9 mouse cellular contexts compared by ENCODE assay signal in genomic region chr8:94950046-94950445, GRCm38 (mm10). TPM values are rescaled to one million over a fixed set of nuclear protein-coding genes. Genes with fewer than 3 reads are reported as not detected.
DNase-seq lines count a peak whose midpoint lies in the region; ATAC-seq and TF ChIP-seq lines count a peak whose summit lies in the region.
"Had no signal": no experiment of that assay in that cellular context is flagged by ENCODE, and none has a peak within 500 bp of the region (broad histone marks: within the 10 kb centered on the region; RNA-seq: fewer than 3 reads in every experiment).

No protein-coding gene starts in this region.

- H3K27ac ChIP-seq in embryonic facial prominence, embryonic 14.5 days (replicated peaks; ENCODE audit: low read depth, low read length) = no peak overlapping the region
- no peak overlapping the region for H3K27ac ChIP-seq in heart, embryonic 12.5 days (ENCODE audit: poor library complexity, severe bottlenecking)
- H3K27ac ChIP-seq in kidney, postnatal 0 days = no peak overlapping the region
- no peak overlapping the region for H3K27ac ChIP-seq in liver, adult 2 months (replicated peaks; ENCODE audit: insufficient read depth, low read depth, low read length)
- H3K27ac ChIP-seq: embryonic facial prominence, embryonic 15.5 days had no signal

- TF ChIP-seq POLR2A in liver, adult 2 months (IDR thresholded peaks at IDR 0.05; ENCODE audit: extremely low read depth, insufficient read depth, low read length) = no peak

- WGBS in embryonic facial prominence, embryonic 14.5 days = 15% methylated on average over 4 of the region's 4 CpGs
- WGBS in heart, embryonic 12.5 days = 15% methylated on average over 4 of the region's 4 CpGs
- 16% methylated on average over 4 of the region's 4 CpGs for WGBS in kidney, postnatal 0 days
- WGBS in liver, adult 2 months = 19% methylated on average over 4 of the region's 4 CpGs

- ATAC-seq in embryonic facial prominence, embryonic 14.5 days (ENCODE audit: low read depth) = peak; percentile 68; the same call in 1 of the 2 replicates
- ATAC-seq in heart, embryonic 12.5 days (ENCODE audit: insufficient number of reproducible peaks, low FRiP score) = peak; percentile 54
- ATAC-seq in kidney, postnatal 0 days (replicated peaks; ENCODE audit: low FRiP score, low read depth) = peak; percentile 59
- peak; percentile 90 for ATAC-seq in monocyte, adult 5-6 weeks (replicated peaks; ENCODE audit: insufficient number of reproducible peaks, low FRiP score, low TSS enrichment, poor library complexity, severe bottlenecking)

- TF ChIP-seq CTCF in C2C12 (IDR thresholded peaks at IDR 0.05; ENCODE audit: control insufficient read depth, insufficient read depth, insufficient read length) = peak; percentile 53
- peak; percentile 98 for TF ChIP-seq CTCF in kidney, postnatal 0 days (IDR thresholded peaks at IDR 0.05; ENCODE audit: low read depth)
- TF ChIP-seq CTCF in liver, adult 2 months (IDR thresholded peaks at IDR 0.05; ENCODE audit: low read depth, low read length) = peak; percentile 86

- no peak overlapping the region for H3ac ChIP-seq in C2C12 (ENCODE audit: control insufficient read depth, insufficient read length, low read depth)

- no peaks in the 10 kb centered on the region for H3K79me3 ChIP-seq in C2C12 (ENCODE audit: low read depth)

- H3K4me1 ChIP-seq in embryonic facial prominence, embryonic 14.5 days (ENCODE audit: control insufficient read depth, insufficient read depth, low read length) = no peaks in the 10 kb centered on the region
- peaks cover 16% of the 10 kb centered on the region for H3K4me1 ChIP-seq in heart, embryonic 12.5 days (replicated peaks)
- H3K4me1 ChIP-seq in kidney, postnatal 0 days (replicated peaks; ENCODE audit: insufficient read depth, low read length) = peaks cover 13% of the 10 kb centered on the region; the same call in 1 of the 2 replicates
- H3K4me1 ChIP-seq in liver, adult 2 months (ENCODE audit: control insufficient read depth, insufficient read depth, low read length) = no peaks in the 10 kb centered on the region
- H3K4me1 ChIP-seq: embryonic facial prominence, embryonic 15.5 days had no signal

- H3K4me2 ChIP-seq in embryonic facial prominence, embryonic 14.5 days (ENCODE audit: low read depth, low read length) = no peak overlapping the region
- H3K4me2 ChIP-seq in heart, embryonic 12.5 days = no peak overlapping the region
- H3K4me2 ChIP-seq in kidney, postnatal 0 days (ENCODE audit: low read length) = no peak overlapping the region
- H3K4me2 ChIP-seq: embryonic facial prominence, embryonic 15.5 days had no signal

- H3K9ac ChIP-seq in embryonic facial prominence, embryonic 14.5 days (ENCODE audit: low read depth, low read length) = no peak overlapping the region
- H3K9ac ChIP-seq in heart, embryonic 12.5 days = no peak overlapping the region
- no peak overlapping the region for H3K9ac ChIP-seq in kidney, postnatal 0 days (ENCODE audit: low read depth, low read length)
- H3K9ac ChIP-seq in liver, adult 2 months (ENCODE audit: low read depth, low read length) = no peak overlapping the region
- H3K9ac ChIP-seq: embryonic facial prominence, embryonic 15.5 days had no signal

- H3K36me3 ChIP-seq in C2C12 (ENCODE audit: control insufficient read depth, insufficient read depth) = no peaks in the 10 kb centered on the region
- no peaks in the 10 kb centered on the region for H3K36me3 ChIP-seq in embryonic facial prominence, embryonic 14.5 days (ENCODE audit: control insufficient read depth, insufficient read depth, low read length)
- H3K36me3 ChIP-seq in heart, embryonic 12.5 days = no peaks in the 10 kb centered on the region
- no peaks in the 10 kb centered on the region for H3K36me3 ChIP-seq in kidney, postnatal 0 days (ENCODE audit: insufficient read depth, low read length)
- no peaks in the 10 kb centered on the region for H3K36me3 ChIP-seq in liver, adult 2 months (ENCODE audit: control insufficient read depth, insufficient read depth, low read length)
- H3K36me3 ChIP-seq: embryonic facial prominence, embryonic 15.5 days had no signal

- H3K27me3 ChIP-seq in C2C12 (ENCODE audit: control insufficient read depth, insufficient read depth, insufficient read length) = peaks cover 6% of the 10 kb centered on the region
- no peaks in the 10 kb centered on the region for H3K27me3 ChIP-seq in embryonic facial prominence, embryonic 14.5 days (replicated peaks; ENCODE audit: control insufficient read depth, insufficient read depth, low read length)
- H3K27me3 ChIP-seq in heart, embryonic 12.5 days (replicated peaks) = peaks cover 14% of the 10 kb centered on the region; the same call in 1 of the 2 replicates
- no peaks in the 10 kb centered on the region for H3K27me3 ChIP-seq in kidney, postnatal 0 days (ENCODE audit: insufficient read depth, low read length)
- H3K27me3 ChIP-seq in liver, adult 2 months (ENCODE audit: control insufficient read depth, insufficient read depth, low read length) = no peaks in the 10 kb centered on the region
- H3K27me3 ChIP-seq: embryonic facial prominence, embryonic 15.5 days had no signal

- H3K79me2 ChIP-seq in C2C12 (ENCODE audit: control insufficient read depth, insufficient read depth) = no peaks in the 10 kb centered on the region
- H3K79me2 ChIP-seq in liver, adult 2 months (ENCODE audit: control insufficient read depth, insufficient read depth, low read length) = no peaks in the 10 kb centered on the region

- H3K9me3 ChIP-seq in embryonic facial prominence, embryonic 14.5 days (ENCODE audit: control insufficient read depth, low read length) = no peaks in the 10 kb centered on the region
- no peaks in the 10 kb centered on the region for H3K9me3 ChIP-seq in heart, embryonic 12.5 days (replicated peaks)
- no peaks in the 10 kb centered on the region for H3K9me3 ChIP-seq in kidney, postnatal 0 days (replicated peaks; ENCODE audit: low read length)
- H3K9me3 ChIP-seq: embryonic facial prominence, embryonic 15.5 days had no signal

- H3K4me3 ChIP-seq in C2C12 (ENCODE audit: insufficient read depth, poor library complexity, severe bottlenecking) = no peak overlapping the region
- H3K4me3 ChIP-seq in embryonic facial prominence, embryonic 14.5 days (ENCODE audit: low read depth, low read length) = no peak overlapping the region
- no peak overlapping the region for H3K4me3 ChIP-seq in heart, embryonic 12.5 days
- no peak overlapping the region for H3K4me3 ChIP-seq in kidney, postnatal 0 days (replicated peaks; ENCODE audit: low read depth, low read length)
- H3K4me3 ChIP-seq in liver, adult 2 months (ENCODE audit: insufficient read depth, low read depth, low read length) = no peak overlapping the region
- H3K4me3 ChIP-seq: embryonic facial prominence, embryonic 15.5 days had no signal

- peak; percentile 31 to 41 for DNase-seq in adrenal gland, postnatal 4 days (ENCODE audit: low spot score in 2 of 2)
- DNase-seq in embryonic facial prominence, embryonic 14.5 days (ENCODE audit: low spot score) = peak; percentile 65
- DNase-seq in kidney, postnatal 0 days (ENCODE audit: low spot score) = peak; percentile 88
- peak; percentile 40 for DNase-seq in liver, adult 2 months (ENCODE audit: extremely low read depth, low read depth, low spot score)
- peak; percentile 45 to 54 for DNase-seq in spleen, postnatal 36 days (ENCODE audit: low spot score in 2 of 2)

TF ChIP-seq in C2C12, 6 proteins besides CTCF, POLR2A, EP300 and RAD21:
- TF ChIP-seq MYOD1 (IDR thresholded peaks at IDR 0.05; ENCODE audit: control insufficient read depth, insufficient read length, low read depth) = no peak
- no peak for TF ChIP-seq USF1 (IDR thresholded peaks at IDR 0.05; ENCODE audit: low read depth)
- no peak for TF ChIP-seq MAX (IDR thresholded peaks at IDR 0.05)

RNA-seq across cellular contexts. Expression of gene Adgrg1, which starts 24.5 kb away (rescaled TPM):
- polyA plus RNA-seq in C2C12 (2012; fragmentation: generic; extraction: Trizol) = 2.8 TPM
- total RNA-seq in adrenal gland, postnatal 4 days (2021) = 10 to 100 TPM; 38.3 to 62.3 TPM
- polyA plus RNA-seq in embryonic facial prominence, embryonic 14.5 days (2014; fragmentation: Nextera tagmentation; extraction: Ambion mirVana) = 16.3 and 18.8 TPM in 2 replicates
- polyA plus RNA-seq in heart, embryonic 12.5 days (2016; fragmentation: Nextera tagmentation; extraction: Ambion mirVana) = 4.9 and 6.0 TPM in 2 replicates
- polyA plus RNA-seq in kidney, postnatal 0 days (2015; fragmentation: Nextera tagmentation; extraction: Ambion mirVana) = 109 and 125 TPM in 2 replicates
- 0.55 and 2.3 TPM in 2 replicates for total RNA-seq in liver, adult 2 months (2014; rRNA removed)
- polyA plus RNA-seq in liver, adult 2 months (2012; rRNA removed) = 3.0 and 4.2 TPM in 2 replicates
- total RNA-seq in monocyte, adult 5-6 weeks (2017) = 2.2 to 16.6 TPM (median 4.6 TPM) in 3 replicates

RNA-seq across cellular contexts. Expression of gene Adgrg5, which starts 26.6 kb away (rescaled TPM):
- polyA plus RNA-seq in C2C12 (2012; fragmentation: generic; extraction: Trizol) = 0.18 TPM
- under 1 TPM; 0.28 to 0.42 TPM for total RNA-seq in adrenal gland, postnatal 4 days (2021)
- polyA plus RNA-seq in embryonic facial prominence, embryonic 14.5 days (2014; fragmentation: Nextera tagmentation; extraction: Ambion mirVana) = 0.21 TPM in 2 replicates
- 0.09 TPM in 1 of 2 replicates, not detected in the other for polyA plus RNA-seq in heart, embryonic 12.5 days (2016; fragmentation: Nextera tagmentation; extraction: Ambion mirVana)
- polyA plus RNA-seq in kidney, postnatal 0 days (2015; fragmentation: Nextera tagmentation; extraction: Ambion mirVana) = not detected in 2 replicates
- 0.18 and 0.27 TPM in 2 replicates for total RNA-seq in liver, adult 2 months (2014; rRNA removed)
- polyA plus RNA-seq in liver, adult 2 months (2012; rRNA removed) = 0.58 and 0.77 TPM in 2 replicates
- total RNA-seq in monocyte, adult 5-6 weeks (2017) = 0.86 to 2.6 TPM (median 1.9 TPM) in 3 replicates

RNA-seq across cellular contexts. Expression of gene Ccdc102a, which starts 32.1 kb away (rescaled TPM):
- polyA plus RNA-seq in C2C12 (2012; fragmentation: generic; extraction: Trizol) = 28.1 TPM
- 10 to 100 TPM; 13.3 to 14.0 TPM for total RNA-seq in adrenal gland, postnatal 4 days (2021)
- polyA plus RNA-seq in embryonic facial prominence, embryonic 14.5 days (2014; fragmentation: Nextera tagmentation; extraction: Ambion mirVana) = 38.5 and 49.5 TPM in 2 replicates
- 26.2 and 28.2 TPM in 2 replicates for polyA plus RNA-seq in heart, embryonic 12.5 days (2016; fragmentation: Nextera tagmentation; extraction: Ambion mirVana)
- 17.5 and 20.0 TPM in 2 replicates for polyA plus RNA-seq in kidney, postnatal 0 days (2015; fragmentation: Nextera tagmentation; extraction: Ambion mirVana)
- total RNA-seq in liver, adult 2 months (2014; rRNA removed) = 0.46 and 0.94 TPM in 2 replicates
- polyA plus RNA-seq in liver, adult 2 months (2012; rRNA removed) = 0.90 and 1.2 TPM in 2 replicates
- total RNA-seq in monocyte, adult 5-6 weeks (2017) = 1.1 to 11.3 TPM (median 1.8 TPM) in 3 replicates

Comparison
In these comparisons a context has a peak if more than half of its experiments do, and no peak if none do; other contexts are left out.
1. DNase-seq: peak in every context shown above with its lines; median percentile 88 in kidney, postnatal 0 days; 65 in embryonic facial prominence, embryonic 14.5 days; 50 in spleen, postnatal 36 days; 40 in liver, adult 2 months; 36 in adrenal gland, postnatal 4 days.